Mouse (Mus musculus) lung, postnatal 4 days (tissue): ENCODE data around the gene Nell2.
"Not testable (repeated sequence)": the region's sequence is repeated elsewhere in the genome, so short reads cannot be mapped to it uniquely, and the experiment has no call there.

Experiments
- DNase-seq, 2 experiments: peaks; one replicate each; pipeline ENCODE4 v3.0.0; 2021

Nell2 gene

GRCm38 (mm10) chr15:95334323-95335296 lies 193.7 kb downstream of the Nell2 start:
- DNase-seq = no peak

DNA sequence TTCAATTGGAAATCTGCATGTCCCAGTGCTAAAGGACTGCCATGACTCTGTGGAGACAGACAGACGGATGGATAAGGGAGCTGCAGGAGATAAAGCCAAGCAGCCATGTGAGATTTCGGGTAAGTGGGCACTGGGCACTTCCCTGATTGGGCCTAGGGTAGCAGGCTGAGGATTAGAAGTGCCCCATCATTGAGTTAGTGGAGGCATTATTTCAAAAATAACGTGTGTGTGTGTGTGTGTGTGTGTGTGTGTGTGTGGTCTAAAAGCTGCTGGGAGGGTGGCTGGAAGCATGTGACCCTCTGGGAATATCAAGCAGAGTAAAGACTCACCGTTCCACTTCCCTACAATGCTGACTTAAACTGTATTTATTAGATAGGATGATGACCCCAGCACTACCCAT lies 195.1 kb downstream of the Nell2 start:
- DNase-seq = no peak

DNA sequence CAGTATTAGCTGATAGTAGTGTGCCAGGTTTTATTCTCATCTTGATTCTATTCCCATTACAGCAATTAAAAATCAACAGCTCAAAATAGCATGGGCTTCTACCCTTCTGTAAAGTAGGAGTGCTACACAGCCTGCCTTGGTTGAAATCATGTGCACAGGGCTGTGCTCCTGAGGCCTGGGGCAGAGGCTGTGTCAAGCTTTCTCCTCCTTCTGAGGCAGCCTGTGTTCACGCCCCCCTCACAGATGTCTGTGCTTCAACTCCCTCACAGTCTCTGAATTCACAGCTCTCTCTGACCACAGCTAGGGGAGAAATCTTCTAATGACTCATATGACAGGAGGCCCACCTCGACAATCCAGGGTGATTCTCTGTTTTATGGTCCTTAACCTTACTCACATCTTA lies 197.4 kb downstream of the Nell2 start:
- no peak for DNase-seq

DNA sequence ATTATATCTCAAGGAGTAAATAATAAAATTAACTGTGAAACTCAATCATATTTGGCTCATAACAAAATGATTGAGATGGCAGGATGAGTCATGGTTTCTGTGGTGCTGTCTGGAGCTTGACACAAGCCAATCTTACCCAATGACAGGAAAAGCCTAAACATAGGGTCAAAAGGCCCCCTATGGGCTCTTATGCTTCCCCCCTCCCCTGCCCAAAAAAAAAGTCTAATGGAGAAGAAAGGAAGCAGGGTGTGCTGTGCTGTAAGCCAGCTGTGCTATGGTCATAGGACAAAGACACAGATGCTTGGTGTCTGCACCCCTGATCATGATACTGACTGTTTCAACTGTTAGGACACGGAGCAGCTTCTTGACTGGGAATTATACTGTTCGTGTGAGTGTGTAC lies 205.6 kb downstream of the Nell2 start:
- peak in 1 of 2 experiments; percentile 50 for DNase-seq

DNA sequence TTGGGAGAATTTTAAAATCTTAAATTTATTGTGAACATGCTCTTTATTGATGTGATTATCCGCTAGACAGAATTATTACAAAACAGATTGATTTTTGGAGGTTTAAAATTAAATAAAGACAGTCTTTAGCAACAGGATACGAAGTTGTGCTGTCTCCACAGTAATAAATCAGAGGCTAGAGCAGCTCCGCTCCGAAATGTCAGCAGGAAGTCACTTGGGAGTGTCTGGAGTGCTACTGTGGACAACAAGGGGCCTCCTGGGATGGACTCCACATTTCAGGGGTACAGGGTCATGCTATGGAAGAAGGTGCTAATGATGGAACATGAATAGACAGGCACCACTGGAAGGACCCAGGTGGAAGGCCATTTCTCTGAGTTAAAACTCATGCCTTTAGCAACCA lies 211.7 kb downstream of the Nell2 start:
- no peak for DNase-seq

DNA sequence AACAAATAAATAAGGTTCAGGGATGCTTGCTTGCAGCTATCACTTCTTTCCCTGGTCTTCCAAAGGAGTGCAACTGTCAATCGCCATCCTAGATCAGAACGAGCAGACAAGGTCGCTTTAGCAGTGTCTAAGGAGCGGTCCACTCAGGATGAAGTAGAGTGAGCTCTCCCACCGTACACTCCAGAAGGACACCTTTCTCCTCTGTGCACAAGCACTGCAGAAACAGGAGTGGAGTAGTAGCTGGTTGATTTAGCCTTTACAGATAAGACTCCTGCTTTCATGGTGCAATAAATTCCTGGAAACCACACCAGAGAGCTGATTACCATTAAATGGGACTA lies 213.6 kb downstream of the Nell2 start:
- DNase-seq = no peak

DNA sequence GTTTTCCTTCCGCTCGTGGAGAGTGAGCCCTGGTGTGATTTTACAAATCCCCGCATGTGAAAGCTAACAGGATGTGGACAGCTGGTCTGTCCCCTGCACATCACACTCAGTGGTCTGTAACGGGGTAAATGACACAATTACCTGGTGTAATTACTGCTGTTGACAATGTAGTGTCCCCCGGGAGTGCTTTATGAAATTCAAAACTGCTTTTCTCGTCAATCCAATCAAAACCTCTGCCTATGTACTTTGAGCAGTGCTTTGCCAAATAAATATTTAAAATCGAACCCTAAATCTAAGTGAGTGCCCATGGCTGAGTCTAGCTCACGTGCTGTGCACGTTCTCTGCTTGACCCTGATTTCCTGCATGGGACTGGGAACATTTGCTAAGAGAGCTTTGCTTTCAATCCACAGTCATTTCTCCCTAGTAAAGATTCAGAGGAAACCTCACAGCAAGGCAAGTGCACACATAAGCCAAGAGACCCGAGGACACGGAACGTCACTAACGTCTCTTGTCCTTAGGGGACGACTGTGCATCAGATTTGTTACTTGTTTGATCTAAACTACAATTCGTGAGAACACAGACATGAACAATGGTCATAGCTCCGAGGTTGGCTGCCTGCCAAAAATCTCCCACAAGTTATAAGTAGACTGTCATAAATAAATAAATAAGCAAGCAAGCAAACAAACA lies 214.1 kb downstream of the Nell2 start:
- DNase-seq = no peak

- no peak for DNase-seq
Measured at GRCm38 (mm10) chr15:95313286-95313685, 215.1 kb downstream of the Nell2 start.

GRCm38 (mm10) chr15:95304102-95304501 lies 224.3 kb downstream of the Nell2 start:
- DNase-seq = no peak

- DNase-seq = no peak
Measured at GRCm38 (mm10) chr15:95296561-95296960, 231.8 kb downstream of the Nell2 start.

DNA sequence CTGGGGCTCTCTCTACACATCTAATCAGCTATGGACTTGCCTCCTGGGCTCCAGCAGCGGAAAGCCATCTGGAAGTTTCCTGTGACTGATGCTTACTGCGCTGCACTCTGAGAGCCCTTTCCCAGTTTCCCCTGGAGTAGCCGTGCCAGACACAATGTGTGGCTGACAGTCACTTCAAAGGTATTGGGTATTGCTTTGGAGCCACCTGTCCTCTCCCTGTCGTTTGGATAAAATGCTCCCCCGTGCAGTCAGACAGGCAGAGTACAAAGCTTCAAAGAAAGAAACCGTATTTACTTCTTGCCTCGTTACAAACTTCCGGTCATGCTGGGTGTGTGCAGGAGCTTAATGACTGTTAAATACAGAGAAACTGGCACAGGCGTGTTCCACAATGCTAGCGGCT lies 239.3 kb downstream of the Nell2 start:
- DNase-seq = no peak

DNA sequence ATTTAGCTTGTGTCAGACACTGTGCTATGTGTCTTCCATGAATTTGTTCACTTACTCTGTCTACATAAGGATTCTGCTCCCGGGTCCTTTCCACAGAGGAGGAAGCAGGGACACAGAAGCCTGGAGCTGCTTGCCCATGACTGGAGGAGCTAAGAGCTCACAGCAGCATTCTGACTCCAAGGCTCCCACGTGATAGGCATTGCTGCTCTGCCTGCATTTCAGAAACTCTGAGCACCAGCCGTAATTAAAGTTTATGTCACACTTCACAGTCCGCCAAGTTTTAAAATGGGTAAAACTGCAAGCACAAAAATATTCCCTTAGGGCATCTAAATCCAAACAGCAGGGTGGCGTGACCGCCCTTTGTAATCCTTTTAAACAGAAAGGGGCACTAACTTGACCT lies 243.2 kb downstream of the Nell2 start:
- no peak for DNase-seq

DNA sequence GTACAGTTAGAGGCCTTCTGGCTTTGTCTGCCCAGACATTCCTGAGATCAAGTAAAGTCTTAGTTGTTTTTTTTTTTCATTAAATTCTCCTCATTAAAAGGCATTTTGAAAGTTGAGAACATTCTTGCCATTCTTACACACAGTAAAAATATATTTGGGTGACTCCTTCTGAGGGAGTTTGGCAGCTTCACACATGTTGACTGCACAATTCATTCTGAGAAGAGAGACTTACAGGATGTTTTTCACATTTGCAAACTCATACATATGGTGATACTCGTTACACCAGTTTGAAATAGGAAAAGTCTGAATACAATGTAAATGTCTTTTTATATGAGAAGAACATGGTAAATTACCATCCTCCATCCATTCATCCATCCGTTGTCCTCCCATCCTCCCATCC lies 247.4 kb downstream of the Nell2 start:
- no peak for DNase-seq

DNA sequence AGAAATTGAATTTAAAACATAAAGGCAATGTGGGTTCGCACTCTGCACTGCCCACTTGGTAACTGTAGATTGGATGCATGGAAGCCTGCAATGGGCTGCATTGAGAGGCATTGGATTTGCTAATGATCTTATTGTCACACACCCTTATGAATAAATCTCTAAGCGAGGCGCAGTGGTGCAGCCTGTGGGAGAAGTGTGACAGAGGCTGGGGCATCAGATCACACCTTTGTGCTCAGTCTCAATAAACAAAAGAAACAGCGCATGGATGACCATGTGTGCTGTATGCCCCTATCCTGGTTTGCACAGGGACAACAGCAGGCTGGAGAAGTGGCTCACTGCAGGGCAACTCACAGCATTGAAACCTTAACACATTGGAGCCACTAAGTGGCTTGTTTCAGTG lies 250.4 kb downstream of the Nell2 start:
- DNase-seq = no peak

GRCm38 (mm10) chr15:95276556-95276955 lies 251.8 kb downstream of the Nell2 start:
- DNase-seq = no peak

- no peak for DNase-seq
Measured at GRCm38 (mm10) chr15:95275553-95275952, 252.8 kb downstream of the Nell2 start.

GRCm38 (mm10) chr15:95273236-95273635 lies 255.1 kb downstream of the Nell2 start:
- no peak for DNase-seq

DNA sequence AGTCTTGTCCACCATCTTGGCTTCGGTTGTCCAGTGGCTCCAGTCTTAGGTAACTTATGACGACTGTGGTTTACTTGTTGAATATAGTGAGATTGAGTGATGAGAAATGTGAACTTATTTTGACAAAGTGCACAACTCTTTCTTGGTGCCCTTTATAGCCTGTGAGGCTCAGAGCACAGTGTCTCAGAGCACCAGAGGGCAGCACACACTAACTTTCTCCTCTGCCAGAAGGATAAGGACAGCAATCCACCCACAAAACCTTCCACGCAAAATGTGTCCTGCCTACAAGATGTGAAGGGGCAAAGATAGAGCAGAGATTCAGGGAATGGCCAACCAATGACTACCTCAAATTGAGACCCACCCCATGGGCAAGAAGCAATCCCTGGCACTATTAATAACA lies 256.2 kb downstream of the Nell2 start:
- no peak for DNase-seq

GRCm38 (mm10) chr15:95259671-95260450 lies 268.5 kb downstream of the Nell2 start:
- DNase-seq = no peak

DNA sequence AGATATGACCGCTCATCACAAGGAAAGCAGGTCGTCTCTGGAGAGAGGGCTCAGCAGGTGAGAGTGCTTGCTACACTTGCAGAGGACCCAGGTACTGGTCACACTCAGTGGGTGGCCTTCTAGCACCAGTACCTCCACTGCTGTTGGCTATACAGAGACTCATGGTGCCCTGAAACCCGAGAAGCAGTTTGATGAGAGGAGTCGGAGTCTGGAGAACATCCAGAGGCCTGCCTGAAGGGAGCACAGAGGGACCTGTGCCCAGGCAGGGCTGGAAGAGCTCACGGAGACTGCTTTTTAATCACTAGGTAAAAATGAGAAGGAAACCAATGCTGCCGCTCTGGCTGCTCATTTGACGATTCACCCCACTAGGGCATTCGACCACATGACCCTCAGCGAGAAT lies 271.2 kb downstream of the Nell2 start:
- DNase-seq = no peak

GRCm38 (mm10) chr15:95245516-95245915 lies 282.8 kb downstream of the Nell2 start:
- DNase-seq = no peak

DNA sequence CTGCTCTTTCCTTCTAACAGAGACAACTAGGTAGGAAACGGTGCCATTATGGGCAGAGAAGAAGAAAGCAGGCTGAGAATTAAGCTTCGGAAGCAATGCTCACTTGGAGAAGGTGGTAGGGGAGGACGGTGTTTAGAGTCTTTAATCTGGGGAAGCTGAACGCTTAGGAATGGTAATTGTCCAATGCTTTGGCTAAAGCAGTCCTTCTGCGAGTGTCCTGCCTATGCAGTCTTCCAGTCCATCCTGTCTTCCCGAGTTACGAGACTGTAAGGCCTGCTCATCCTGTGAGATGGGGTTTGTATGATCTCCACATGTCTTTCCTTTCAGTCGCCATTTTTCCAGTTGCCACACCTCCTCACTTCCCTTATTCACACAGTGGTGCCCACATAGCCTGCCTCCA lies 284.5 kb downstream of the Nell2 start:
- DNase-seq = no peak

GRCm38 (mm10) chr15:95241161-95241560 lies 287.2 kb downstream of the Nell2 start:
- peak; percentile 6 to 28 for DNase-seq

DNA sequence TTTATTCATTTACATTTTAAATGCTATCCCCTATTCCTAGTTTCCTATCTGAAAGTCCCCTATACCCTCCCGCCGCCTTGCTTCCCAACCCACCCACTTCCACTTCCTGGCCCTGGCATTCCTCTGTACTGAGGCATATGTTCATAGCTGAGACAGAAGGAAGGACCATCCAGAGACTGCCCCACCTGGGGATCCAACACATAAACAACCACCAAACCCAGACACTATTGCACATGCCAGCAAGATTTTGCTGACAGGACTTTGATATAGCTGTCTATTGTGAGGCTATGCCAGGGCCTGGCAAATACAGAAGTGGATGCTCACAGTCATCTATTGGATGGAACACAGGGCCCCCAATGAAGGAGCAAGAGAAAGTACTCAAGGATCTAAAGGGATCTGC lies 291.3 kb downstream of the Nell2 start:
- DNase-seq = not testable (repeated sequence)
